Mouse (Mus musculus): ENCODE results near the gene Cog3.
"Not testable (repeated sequence)": the region's sequence is repeated elsewhere in the genome, so short reads cannot be mapped to it uniquely, and the experiment has no call there.

The Cog3 gene

GRCm38 (mm10) chr14:75753991-75754817 lies at the start of gene Cog3:
Gene Cog3 (minus strand): TSS chr14:75754517.
- peak; percentile 98 for DNase-seq (ENCODE audit: low spot score)

DNA sequence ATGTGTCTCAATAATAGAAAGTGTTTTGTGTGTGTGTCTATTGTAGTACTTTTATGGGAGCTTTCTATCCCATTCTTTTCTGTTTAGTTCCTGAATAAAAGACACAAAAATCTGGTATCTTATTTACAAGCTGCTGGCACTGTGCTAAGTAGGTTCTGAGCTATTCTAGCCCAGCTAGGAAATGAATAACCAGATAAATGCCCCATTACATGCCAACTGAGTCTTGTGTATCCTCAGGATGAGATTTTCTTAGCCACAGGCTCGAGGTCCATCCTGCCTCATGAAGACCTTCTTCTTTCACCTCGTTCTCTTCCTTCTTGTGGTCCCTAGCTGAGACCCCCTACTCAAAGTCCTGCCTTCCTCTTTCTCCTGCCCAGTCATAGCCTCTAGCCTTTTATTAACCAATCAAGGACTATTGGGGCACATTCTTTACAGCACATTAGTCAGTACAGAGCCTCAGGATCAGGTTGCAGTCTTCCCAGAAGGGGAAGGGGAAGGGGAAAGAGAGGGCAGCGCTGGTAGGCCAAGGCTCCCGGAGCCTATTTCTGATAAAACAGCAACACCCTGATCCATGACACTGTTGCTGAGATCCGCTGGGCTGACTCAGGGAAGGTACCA lies 43.6 kb upstream of the Cog3 start:
- DNase-seq (ENCODE audit: low spot score): no peak

DNA sequence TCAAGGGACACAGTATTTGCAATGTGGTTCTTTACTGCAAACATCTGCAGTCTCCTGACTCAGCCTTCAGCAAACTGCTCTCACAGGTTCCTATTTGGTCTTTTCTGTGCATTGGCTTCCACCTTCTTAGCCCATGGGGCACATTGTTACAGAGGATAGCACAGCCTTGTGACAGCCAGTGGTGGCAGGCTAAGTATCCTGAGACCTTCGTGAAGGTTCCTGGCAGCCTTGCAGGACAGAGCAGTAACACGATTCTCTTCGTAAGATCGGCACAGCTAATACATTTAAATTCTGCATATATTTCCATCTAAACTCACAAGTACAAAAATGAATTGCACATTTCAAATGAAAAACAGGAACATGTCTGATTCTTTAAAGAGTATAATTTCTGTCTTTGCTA lies 41.6 kb upstream of the Cog3 start:
- DNase-seq (ENCODE audit: low spot score): no peak

GRCm38 (mm10) chr14:75794726-75795125 lies 40.4 kb upstream of the Cog3 start:
- DNase-seq (ENCODE audit: low spot score): no peak

- no peak for DNase-seq (ENCODE audit: low spot score)
Observed at GRCm38 (mm10) chr14:75794324-75794723, 40.0 kb upstream of the Cog3 start.

GRCm38 (mm10) chr14:75793110-75793509 lies 38.8 kb upstream of the Cog3 start:
- DNase-seq (ENCODE audit: low spot score): no peak

- no peak for DNase-seq (ENCODE audit: low spot score)
Observed at GRCm38 (mm10) chr14:75791372-75791771, 37.1 kb upstream of the Cog3 start.

GRCm38 (mm10) chr14:75790411-75790996 lies 36.2 kb upstream of the Cog3 start:
- no peak for DNase-seq (ENCODE audit: low spot score)

- no peak for DNase-seq (ENCODE audit: low spot score)
Observed at GRCm38 (mm10) chr14:75789291-75789690, 35.0 kb upstream of the Cog3 start.

DNA sequence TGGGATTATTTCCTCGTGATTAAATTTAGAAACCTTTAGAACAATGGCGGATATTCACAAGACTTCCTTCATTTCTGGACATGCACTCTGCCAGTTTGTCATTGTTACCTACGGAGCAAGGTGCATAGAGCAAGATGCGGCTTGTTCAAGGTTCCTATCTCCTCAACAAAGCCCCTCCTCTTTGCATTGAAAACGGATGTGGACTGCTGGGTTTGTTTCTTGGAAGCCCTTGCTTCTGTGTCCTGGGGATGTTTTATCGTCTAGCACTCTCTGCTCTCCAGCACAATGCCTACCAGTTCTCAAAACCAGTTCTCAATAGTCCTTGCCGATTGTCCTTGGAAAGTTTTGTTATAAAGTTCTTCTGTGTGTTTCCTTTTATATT lies 33.5 kb upstream of the Cog3 start:
- DNase-seq (ENCODE audit: low spot score): no peak

DNA sequence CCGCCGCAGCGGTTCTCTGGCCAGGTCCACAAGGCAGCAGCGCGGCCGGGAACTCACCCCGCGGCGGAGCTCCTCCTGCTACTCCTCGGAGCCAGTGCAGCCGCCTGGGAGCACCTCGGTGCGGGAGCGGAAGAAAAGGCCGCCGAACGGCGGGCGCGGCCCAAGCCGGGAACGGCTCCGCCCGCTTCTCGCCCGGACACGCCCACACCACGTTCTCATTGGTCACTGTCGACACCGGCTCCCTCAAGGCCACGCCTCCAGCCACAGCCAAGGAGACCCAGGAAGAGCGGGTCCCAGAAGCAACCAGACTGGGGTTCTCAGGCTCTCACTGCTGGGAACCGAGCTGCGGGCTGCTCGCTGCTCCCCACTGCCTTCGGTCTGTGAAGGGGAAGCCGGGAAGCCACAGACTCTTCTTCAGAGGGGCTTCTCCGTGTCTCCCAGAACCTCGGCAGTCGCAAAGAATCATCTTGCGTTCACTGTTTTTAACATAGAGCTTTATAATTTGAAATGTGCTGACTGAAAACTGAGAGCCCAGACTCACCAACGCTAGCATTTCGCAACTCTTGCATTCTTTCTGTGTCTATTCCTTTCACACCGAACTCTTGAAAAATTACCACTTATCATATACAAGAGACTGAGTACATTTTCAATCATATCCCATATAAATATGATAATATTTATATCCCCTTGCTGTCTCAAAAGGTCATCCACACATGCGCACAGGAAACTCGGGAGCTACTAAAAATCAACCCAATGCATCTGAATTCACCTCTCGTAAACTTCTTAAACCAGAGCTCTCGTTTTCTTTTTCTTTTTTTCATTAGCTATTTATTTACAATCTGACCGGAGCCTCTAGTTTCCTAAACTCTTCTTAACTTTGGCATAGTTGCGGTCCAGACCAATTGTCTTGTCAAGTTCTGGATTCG lies 32.8 kb upstream of the Cog3 start, which contains the start of gene Slc25a30:
Gene Slc25a30, minus strand, starts transcription at position 170 of the 926 bp plus-strand sequence.
- DNase-seq (ENCODE audit: low spot score): peak; percentile 98

GRCm38 (mm10) chr14:75786424-75786867 lies 32.1 kb upstream of the Cog3 start:
- DNase-seq (ENCODE audit: low spot score): no peak

DNA sequence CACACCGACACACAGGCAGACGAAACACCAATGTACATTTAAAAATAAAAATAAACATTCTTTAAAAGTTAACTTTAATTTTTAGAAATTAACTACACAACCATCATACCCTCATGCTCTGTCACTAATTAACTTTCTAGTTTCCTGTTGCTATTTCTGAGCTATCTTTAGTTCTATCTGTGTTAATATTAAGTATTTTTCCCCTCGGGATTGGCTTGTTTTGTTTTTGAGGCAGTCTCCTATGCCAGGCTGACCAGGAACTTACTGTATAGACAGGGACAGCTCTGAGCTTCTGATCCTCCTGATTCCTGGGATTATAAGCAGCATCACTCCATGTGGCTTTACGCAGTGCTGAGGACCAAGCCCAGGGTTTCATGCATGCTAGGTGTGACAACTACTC lies 25.6 kb upstream of the Cog3 start:
- DNase-seq (ENCODE audit: low spot score): no peak

GRCm38 (mm10) chr14:75776637-75777036 lies 22.3 kb upstream of the Cog3 start:
- no peak for DNase-seq (ENCODE audit: low spot score)

DNA sequence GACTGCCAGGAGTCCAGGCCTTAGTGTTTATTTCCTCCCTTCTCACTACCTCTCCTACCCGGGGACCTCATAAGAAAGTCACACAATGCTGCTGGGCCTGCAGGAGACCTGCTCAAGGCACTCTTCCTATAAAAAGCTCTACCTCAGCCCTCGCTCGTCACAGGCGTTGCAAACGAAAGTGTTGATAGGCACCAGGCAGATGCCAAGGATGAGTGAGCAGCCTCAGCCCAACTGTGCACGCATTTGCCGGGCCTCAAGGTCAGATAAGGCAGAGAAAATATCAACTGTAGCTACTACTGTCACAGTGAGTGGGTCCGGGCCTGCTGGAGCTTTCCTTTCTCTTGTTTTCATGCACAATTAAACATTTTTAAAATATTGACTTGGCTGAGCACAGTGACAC lies 19.1 kb upstream of the Cog3 start:
- DNase-seq (ENCODE audit: low spot score): no peak

DNA sequence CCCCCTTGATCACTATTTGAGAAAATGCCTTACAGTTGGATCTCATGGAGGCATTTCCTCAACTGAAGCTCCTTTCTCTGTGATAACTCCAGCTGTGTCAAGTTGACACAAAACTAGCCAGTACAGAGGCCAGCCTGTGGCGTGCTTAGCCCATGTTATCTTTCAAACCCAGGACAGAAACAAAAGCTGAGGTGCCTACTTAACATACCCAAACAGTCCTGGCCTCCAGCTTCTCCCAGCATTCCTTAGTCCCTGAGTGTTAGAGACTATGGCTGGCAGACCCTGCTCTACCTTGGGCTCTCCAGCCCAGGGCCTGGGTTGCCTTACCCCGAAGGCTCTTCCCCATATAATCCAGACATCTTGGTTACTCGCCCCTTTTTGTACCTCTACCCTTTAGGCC lies 18.1 kb upstream of the Cog3 start:
- not testable (repeated sequence) for DNase-seq (ENCODE audit: low spot score)

- no peak for DNase-seq (ENCODE audit: low spot score)
Observed at GRCm38 (mm10) chr14:75771101-75771501, 16.8 kb upstream of the Cog3 start.

DNA sequence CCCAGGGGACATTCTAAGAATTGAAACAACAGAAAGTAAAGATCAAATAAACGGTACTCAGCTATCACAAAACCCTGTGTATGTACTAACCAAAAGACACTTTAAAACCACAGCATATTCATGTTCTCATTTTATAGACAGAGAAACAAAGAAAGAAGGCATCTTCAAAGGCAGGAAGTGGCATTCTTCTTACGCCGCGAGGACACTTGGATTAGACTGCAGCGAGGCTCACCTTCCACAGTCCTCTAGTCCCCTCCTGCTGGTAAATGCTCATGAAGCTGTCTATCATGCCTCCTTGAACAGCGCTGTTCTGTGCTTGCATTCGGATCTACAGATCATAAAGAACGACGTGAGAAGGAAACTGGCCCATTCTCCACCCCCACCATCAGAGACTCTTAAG lies 15.0 kb upstream of the Cog3 start:
- no peak for DNase-seq (ENCODE audit: low spot score)

DNA sequence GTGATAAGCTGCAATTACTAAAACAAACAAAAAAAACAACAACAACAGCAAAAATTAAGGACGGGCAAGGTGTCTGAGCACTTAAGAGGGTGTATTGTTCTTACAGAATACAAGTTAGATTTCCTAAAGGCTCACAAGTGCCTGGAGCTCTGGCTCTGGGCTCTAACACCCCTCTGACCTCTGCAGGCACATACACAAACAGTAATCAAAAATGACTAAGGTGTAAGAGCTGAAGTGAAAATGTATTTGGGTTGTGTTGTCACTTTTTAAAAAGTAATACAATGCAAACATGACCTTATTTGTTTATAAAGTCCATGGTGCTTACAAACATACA lies 13.9 kb upstream of the Cog3 start:
- no peak for DNase-seq (ENCODE audit: low spot score)

DNA sequence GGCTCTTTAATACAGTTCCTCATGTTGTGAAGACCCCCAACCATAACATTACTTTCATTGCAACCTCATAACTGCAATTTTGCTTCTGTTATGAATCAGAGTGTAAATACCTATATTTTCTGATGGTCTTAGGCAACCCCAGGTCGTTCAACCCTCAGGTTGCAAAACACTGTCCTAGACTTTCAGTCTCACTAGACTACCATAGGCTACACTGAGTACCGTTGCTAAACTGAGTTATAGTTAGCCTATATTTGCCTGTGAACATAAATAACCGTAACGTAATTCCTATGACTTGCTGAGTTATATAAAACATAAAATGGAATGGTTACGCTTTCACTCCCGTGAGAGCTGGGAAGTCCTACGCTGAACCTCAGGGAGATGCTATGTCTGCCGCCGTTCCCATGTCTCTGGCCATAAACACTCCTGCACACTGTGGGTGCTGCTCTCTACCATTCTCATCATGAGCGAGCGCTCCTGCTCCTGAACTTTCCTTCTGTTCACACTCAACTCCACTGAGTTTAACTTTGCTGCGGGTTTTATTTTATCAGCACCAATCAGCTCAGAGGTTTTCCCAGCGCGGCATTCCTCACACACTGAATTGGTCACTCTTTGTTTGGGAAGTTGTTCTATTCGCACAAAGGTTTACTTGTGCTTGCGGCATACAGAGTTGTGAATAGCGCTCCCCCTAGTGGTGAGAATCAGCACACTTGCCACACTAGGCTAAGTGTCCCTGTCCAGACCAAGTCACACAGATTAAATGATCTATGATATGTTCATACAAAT lies 13.4 kb upstream of the Cog3 start:
- DNase-seq (ENCODE audit: low spot score): peak; percentile 71

DNA sequence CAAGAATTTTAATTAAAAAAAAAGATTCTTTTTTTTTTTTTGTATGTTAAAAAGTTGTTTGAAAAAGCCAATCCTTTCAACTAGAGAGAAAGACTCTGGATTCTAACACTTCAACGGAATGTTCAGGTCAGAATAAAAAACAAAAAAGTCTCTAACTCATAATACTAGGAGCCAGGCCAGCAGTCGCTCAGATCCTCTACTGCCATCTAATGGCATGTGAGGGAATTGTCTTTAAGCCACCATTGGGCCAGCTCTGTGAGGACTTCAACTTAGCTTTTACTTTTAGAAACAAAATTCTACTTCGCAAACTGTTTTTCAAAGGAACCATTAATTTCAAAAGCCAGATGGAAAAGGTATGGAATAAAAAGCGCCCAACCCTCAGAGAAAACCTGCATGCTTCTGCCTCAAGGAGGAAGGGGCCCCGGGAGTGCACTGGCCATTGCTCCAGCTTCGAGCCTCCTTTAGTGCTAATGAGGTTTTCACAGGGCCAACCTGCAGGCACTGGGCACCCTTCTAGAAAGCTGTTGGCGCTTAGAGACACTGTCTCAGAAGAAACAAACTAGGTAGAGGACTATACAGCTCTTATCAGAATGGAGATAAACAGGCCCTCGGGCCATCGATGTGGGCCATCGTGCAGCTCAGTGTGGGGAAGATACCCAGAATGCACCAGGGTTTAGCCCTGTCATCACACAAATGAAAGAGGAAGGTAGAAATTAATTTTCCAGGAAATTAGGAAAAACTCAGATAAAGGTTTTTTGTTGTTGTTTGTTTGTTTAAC lies 6.9 kb upstream of the Cog3 start:
- peak; percentile 26 for DNase-seq (ENCODE audit: low spot score)

All from urinary bladder, postnatal 14 days (tissue).